Mouse (Mus musculus) G1E (cell line): Measurements from ENCODE around the gene Nell2. TPM values are rescaled to one million over a fixed set of nuclear protein-coding genes. Genes with fewer than 3 reads are reported as not detected.

Source experiments
- ATAC-seq: 2 replicates; pipeline ENCODE4 v1.8.0; 2016; ENCODE audit warnings: mild to moderate bottlenecking; ENCODE audit not compliant: insufficient number of reproducible peaks, poor library complexity, low FRiP score, severe bottlenecking; ENCODE audit errors: extremely low read depth
- DNase-seq: peaks from one replicate; pipeline ENCODE4 v3.0.0; 2012; ENCODE audit warnings: low spot score
- H3K27me3 ChIP-seq: 2 replicates; pipeline ENCODE4 v1.6.1; 2012; ENCODE audit warnings: mild to moderate bottlenecking, low read length, inconsistent platforms; ENCODE audit not compliant: insufficient read depth
- H3K36me3 ChIP-seq: replicated peaks from 2 replicates; pipeline ENCODE3; 2012; ENCODE audit warnings: mild to moderate bottlenecking, inconsistent platforms
- H3K4me1 ChIP-seq: 2 replicates; pipeline ENCODE4 v1.6.1; 2012; ENCODE audit warnings: low read depth, low read length, inconsistent platforms, mixed read lengths; ENCODE audit not compliant: insufficient read depth
- H3K4me3 ChIP-seq: 2 replicates; pipeline ENCODE4 v1.5.1; 2012; ENCODE audit warnings: low read depth, mild to moderate bottlenecking, inconsistent platforms, low read length, moderate library complexity, mixed read lengths
- H3K9me3 ChIP-seq: replicated peaks from 2 replicates; pipeline ENCODE4 v1.6.1; 2012; ENCODE audit warnings: inconsistent platforms
- CTCF ChIP-seq: IDR thresholded peaks from 2 replicates; pipeline ENCODE4 v1.5.1; 2012; ENCODE audit warnings: low read depth, low read length, inconsistent platforms, mixed read lengths
- GATA1 ChIP-seq: IDR thresholded peaks from 2 replicates; pipeline ENCODE4 v1.6.1; 2012; ENCODE audit warnings: borderline replicate concordance, low read length, inconsistent platforms, mixed read lengths
- GATA2 ChIP-seq: IDR thresholded peaks from 2 replicates; pipeline ENCODE4 v1.6.1; 2012; ENCODE audit warnings: low read depth, low read length, inconsistent platforms, borderline replicate concordance
- POLR2AphosphoS5 ChIP-seq: IDR thresholded peaks from 2 replicates; pipeline ENCODE4 v1.6.1; 2012; ENCODE audit warnings: low read depth, low read length, inconsistent platforms; ENCODE audit not compliant: insufficient replicate concordance
- TAL1 ChIP-seq: conservative IDR thresholded peaks from 2 replicates; pipeline ENCODE4 v1.6.1; 2012; ENCODE audit warnings: low read depth, low read length, inconsistent platforms, mixed read lengths
- polyA plus RNA-seq: library from polyadenylated mRNA; stranded (reverse); fragments of >175 nt; gene quantifications from 2 replicates; pipeline ENCODE4 v1.2.3, GENCODE M21; 2012
- total RNA-seq, 2 experiments: library from RNA; stranded (forward) in 1 of 2; stranded (reverse) in 1 of 2; fragments of 200-1000 nt in 1 of 2; fragments of >200 nt in 1 of 2; fragmentation: Nextera tagmentation in 1 of 2; gene quantifications; 2 replicates each; pipeline ENCODE4 v1.2.3; 2014 to 2017

Gene Nell2
- total and polyA plus RNA-seq, 3 experiments, result 0.05 TPM; not detected in 2

DNA sequence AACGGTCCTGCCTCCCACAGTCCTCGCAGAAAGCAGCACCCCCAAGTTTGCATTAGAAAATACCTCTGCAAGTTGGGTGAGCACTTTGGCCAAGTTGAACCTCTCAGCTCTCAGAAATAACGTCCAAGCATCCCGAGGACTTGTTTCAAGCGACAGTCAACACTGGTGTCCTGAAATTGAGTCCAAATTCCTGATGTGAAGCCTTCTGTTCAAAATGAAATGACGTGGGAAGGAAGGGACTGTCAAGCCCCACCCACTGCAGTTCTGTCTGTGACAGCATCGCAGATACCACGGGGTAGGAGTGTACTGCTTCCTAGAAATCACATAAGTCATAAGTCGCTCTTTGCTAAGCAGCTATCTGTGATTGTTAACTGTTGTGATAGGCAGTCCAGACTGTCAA, 342.9 kb downstream of the Nell2 start:
- Histone ChIP-seq H3K27me3 (no peaks in the 10 kb centered on the region), H3K36me3 (no peaks in the 10 kb centered on the region), H3K9me3 (peaks cover 45% of the 10 kb centered on the region), H3K4me1 (no peaks in the 10 kb centered on the region), H3K4me3 (no peak overlapping the region)
- ATAC-seq (no peak), DNase-seq (no peak)
- no peak for TF ChIP-seq TAL1
- no peak for TF ChIP-seq GATA2
- TF ChIP-seq GATA1, result no peak
- no peak for TF ChIP-seq POLR2AphosphoS5
- TF ChIP-seq CTCF, result no peak

DNA sequence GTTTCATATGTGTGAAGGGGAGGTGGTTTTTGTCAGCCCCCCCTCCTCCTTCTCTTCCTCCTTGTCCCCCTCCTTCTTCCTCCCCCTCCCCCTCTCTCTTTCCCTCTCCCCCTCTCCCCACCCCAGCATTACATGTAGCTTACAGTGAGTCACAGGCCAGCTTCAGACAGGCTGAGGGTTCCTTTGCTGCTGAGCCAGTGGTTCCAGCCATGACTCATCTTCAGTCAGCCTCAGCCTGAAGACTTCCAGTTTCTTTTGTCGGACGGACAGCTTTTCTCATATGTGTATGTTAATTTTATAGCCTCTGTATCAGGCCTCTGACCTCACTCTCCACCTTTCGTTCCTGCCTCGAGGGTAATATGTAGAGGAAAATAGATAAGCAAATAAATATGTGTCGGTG, 344.9 kb downstream of the Nell2 start:
- Histone ChIP-seq H3K4me1 (no peaks in the 10 kb centered on the region), H3K27me3 (no peaks in the 10 kb centered on the region), H3K36me3 (no peaks in the 10 kb centered on the region), H3K4me3 (no peak overlapping the region), H3K9me3 (peaks cover 31% of the 10 kb centered on the region)
- ATAC-seq (no peak), DNase-seq (no peak)
- no peak for TF ChIP-seq TAL1
- no peak for TF ChIP-seq GATA1
- TF ChIP-seq CTCF, result no peak
- TF ChIP-seq POLR2AphosphoS5, result no peak
- no peak for TF ChIP-seq GATA2

DNA sequence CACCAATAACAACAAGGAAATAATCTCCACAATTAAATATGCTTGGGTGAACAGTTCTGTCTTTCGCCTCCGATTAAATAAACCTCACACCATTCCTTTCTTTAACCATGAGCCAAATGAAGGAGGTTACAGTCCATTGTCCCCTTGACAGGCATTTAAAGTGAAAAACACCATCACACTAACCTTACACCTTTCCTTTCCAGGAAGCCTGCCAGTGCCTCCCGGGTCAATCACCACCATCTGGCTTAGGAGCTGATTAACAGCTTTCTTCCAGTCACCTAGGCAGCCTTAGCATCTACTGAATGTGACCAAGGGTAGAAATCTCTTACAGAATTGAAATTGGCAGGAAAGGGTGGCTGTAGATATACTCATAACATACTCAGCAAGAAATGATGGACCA, 371.5 kb downstream of the Nell2 start:
- no peak for ATAC-seq
- no peak for DNase-seq
- no peak overlapping the region for H3K4me3 ChIP-seq
- no peaks in the 10 kb centered on the region for H3K36me3 ChIP-seq
- TF ChIP-seq POLR2AphosphoS5 (no peak), GATA1 (no peak), TAL1 (no peak), GATA2 (no peak), CTCF (no peak)
- no peaks in the 10 kb centered on the region for H3K27me3 ChIP-seq
- no peaks in the 10 kb centered on the region for H3K4me1 ChIP-seq
- peaks cover 31% of the 10 kb centered on the region for H3K9me3 ChIP-seq

DNA sequence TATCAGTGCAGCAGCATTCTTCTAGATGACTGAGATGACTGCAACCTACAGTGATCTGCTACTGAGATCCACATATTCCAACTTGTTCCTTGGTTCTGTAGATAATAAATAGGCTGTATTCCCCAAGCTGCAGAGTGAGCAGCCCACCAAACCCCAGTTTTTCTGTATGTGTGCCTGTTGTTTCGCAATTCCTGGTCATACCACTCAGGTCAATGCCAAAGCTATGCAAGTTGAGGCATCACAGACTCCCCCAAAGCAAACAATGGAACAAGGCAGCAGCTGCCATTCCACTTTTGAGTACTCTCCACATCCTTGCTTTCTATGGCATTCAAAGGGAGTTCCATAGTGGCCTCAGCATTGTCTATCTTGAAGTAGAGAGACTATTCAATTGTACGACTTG, 383.2 kb downstream of the Nell2 start:
- Histone ChIP-seq H3K36me3 (no peaks in the 10 kb centered on the region), H3K9me3 (peaks cover 19% of the 10 kb centered on the region), H3K27me3 (no peaks in the 10 kb centered on the region), H3K4me1 (no peaks in the 10 kb centered on the region), H3K4me3 (no peak overlapping the region)
- no peak for ATAC-seq
- no peak for DNase-seq
- TF ChIP-seq CTCF, result no peak
- no peak for TF ChIP-seq POLR2AphosphoS5
- TF ChIP-seq TAL1, result no peak
- TF ChIP-seq GATA2, result no peak
- TF ChIP-seq GATA1, result no peak

DNA sequence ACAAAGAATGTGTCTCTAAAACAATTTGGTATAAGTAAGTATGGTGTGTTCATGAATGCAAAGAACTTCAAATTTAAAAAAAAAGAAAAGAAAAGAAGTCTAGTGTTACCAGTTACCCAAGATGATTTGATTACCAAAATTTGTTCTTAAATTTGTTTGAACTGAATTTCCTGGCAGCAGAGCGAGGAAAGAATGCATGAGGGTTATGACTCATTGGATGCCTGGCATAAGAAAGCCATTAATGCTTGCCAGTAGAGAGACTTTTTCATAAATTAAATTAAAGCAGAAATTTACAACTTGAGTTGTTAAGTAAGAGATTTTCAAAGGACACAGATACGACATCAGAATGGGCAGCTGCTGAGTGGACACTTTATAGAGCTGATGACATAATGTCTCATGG, 384.2 kb downstream of the Nell2 start:
- no peak for ATAC-seq
- no peak for TF ChIP-seq TAL1
- TF ChIP-seq GATA2, result no peak
- TF ChIP-seq GATA1, result no peak
- no peak for TF ChIP-seq CTCF
- TF ChIP-seq POLR2AphosphoS5, result no peak
- DNase-seq, result no peak
- Histone ChIP-seq H3K4me3 (no peak overlapping the region), H3K4me1 (no peaks in the 10 kb centered on the region), H3K36me3 (no peaks in the 10 kb centered on the region), H3K27me3 (no peaks in the 10 kb centered on the region), H3K9me3 (peaks cover 18% of the 10 kb centered on the region)

DNA sequence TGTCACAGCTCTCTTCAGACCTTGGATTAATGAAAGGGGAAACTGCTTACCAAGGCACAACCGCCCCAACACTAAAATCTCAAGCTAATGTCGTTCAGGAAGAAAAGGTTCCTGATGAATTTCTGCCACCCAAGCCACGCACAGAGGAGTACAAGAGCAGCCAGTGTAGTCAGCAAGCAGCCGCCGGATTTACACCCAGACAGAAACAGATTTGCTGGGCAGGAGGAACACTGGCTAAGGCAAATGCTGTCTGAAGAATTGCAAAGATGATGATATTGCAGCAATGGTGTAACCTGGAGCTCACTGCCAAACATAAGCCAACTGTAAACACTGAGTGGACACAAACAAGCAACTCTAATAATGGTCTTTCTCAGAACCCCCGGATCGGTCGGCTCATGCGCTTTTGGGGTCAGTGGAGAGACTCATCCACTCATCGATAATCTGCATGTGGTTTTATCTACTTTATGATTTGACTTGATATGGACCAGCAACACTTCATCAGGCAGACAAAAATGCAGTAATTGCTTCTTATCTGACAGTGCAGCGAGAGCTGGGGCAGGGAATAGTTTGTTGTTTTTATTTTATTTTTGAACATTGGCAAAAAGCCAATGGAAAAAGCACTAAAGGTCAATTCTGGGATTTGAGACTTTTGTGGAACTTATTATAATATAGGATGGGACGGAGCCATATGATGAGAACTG, 389.5 kb downstream of the Nell2 start:
- ATAC-seq (no peak), DNase-seq (no peak)
- Histone ChIP-seq H3K27me3 (peaks cover 4% of the 10 kb centered on the region; the same call in 1 of the 2 replicates), H3K9me3 (peaks cover 40% of the 10 kb centered on the region), H3K4me1 (no peaks in the 10 kb centered on the region; the same call in 1 of the 2 replicates), H3K36me3 (no peaks in the 10 kb centered on the region), H3K4me3 (no peak overlapping the region)
- TF ChIP-seq GATA1 (no peak), TAL1 (no peak), POLR2AphosphoS5 (no peak), GATA2 (no peak), CTCF (no peak)
